ENCODE assay signal across 19 mouse cellular contexts in genomic region chr17:12702901-12703300, GRCm38 (mm10). TPM values are rescaled to one million over a fixed set of nuclear protein-coding genes. Genes with fewer than 3 reads are reported as not detected.
"Had no signal": no experiment of that assay in that cellular context is flagged by ENCODE, and none has a peak within 500 bp of the region (broad histone marks: within the 10 kb centered on the region; RNA-seq: fewer than 3 reads in every experiment).

No protein-coding gene starts in this region.

- H3K27ac ChIP-seq: midbrain, embryonic 10.5 days; midbrain, embryonic 12.5 days; neural tube, embryonic 13.5 days; neural tube, embryonic 15.5 days; stomach, embryonic 15.5 days; stomach, postnatal 0 days had no signal

- DNase-seq: lung, adult 18-20 months; lung, embryonic 14.5 days; lung, postnatal 10 days; lung, postnatal 4 days; midbrain, embryonic 14.5 days; right cerebral cortex, postnatal 14 days; thymus, adult 2 months; thymus, postnatal 25 days; thymus, postnatal 4 days had no signal

- H3K4me3 ChIP-seq: midbrain, embryonic 10.5 days; midbrain, embryonic 12.5 days; myocyte; neural tube, embryonic 13.5 days; neural tube, embryonic 15.5 days; stomach, embryonic 15.5 days had no signal

- H3K4me1 ChIP-seq: midbrain, embryonic 10.5 days; midbrain, embryonic 12.5 days; neural tube, embryonic 13.5 days; neural tube, embryonic 15.5 days; stomach, embryonic 15.5 days had no signal

- ATAC-seq: midbrain, embryonic 16.5 days had no signal

- H3K27me3 ChIP-seq: midbrain, embryonic 12.5 days; neural tube, embryonic 13.5 days; neural tube, embryonic 15.5 days; stomach, embryonic 15.5 days had no signal

RNA-seq across cellular contexts. Expression of gene Slc22a1, which starts 27.3 kb away (rescaled TPM):
- polyA plus RNA-seq: midbrain, embryonic 10.5 days; midbrain, embryonic 12.5 days; midbrain, embryonic 14.5 days; midbrain, embryonic 16.5 days; myocyte; neural tube, embryonic 11.5 days; neural tube, embryonic 13.5 days; neural tube, embryonic 15.5 days; testis, adult 2 months had no signal
